Mouse (Mus musculus) cortical plate, adult 2 months (tissue): Measurements from ENCODE around the gene Josd2. TPM values are rescaled to one million over a fixed set of nuclear protein-coding genes. Genes with fewer than 3 reads are reported as not detected.

Experiments used
- H3K27ac ChIP-seq: fragments of 200-500 bp; 2 replicates; pipeline ENCODE4 v1.5.1; 2012; ENCODE audit warnings: low read length, control low read depth, inconsistent platforms; ENCODE audit not compliant: insufficient read depth
- H3K4me1 ChIP-seq: fragments of 200-500 bp; 2 replicates; pipeline ENCODE4 v1.6.1; 2011; ENCODE audit warnings: low read length; ENCODE audit not compliant: control insufficient read depth, insufficient read depth
- H3K4me3 ChIP-seq: fragments of 200-500 bp; 2 replicates; pipeline ENCODE4 v1.5.1; 2011; ENCODE audit warnings: mild to moderate bottlenecking, low read length, control low read depth; ENCODE audit not compliant: insufficient read depth
- CTCF ChIP-seq: fragments of 200-500 bp; IDR thresholded peaks from 2 replicates; pipeline ENCODE4 v1.5.1; 2011; ENCODE audit warnings: mild to moderate bottlenecking, control low read depth, low read length; ENCODE audit not compliant: insufficient read depth; ENCODE audit errors: extremely low read depth
- POLR2A ChIP-seq: fragments of 200-500 bp; IDR thresholded peaks from 2 replicates; pipeline ENCODE4 v1.6.1; 2011; ENCODE audit warnings: mild to moderate bottlenecking, low read length, control low read depth; ENCODE audit not compliant: insufficient read depth; ENCODE audit errors: extremely low read depth
- polyA plus RNA-seq: library from polyadenylated mRNA; depleted of rRNA; stranded (reverse); fragments of >200 nt; gene quantifications from 2 replicates; pipeline ENCODE4 v1.2.3, GENCODE M21; 2012; rRNA removed

Josd2 gene
- polyA plus RNA-seq, 1 experiment, result 256 TPM

GRCm38 (mm10) chr7:44495086-44495485, 27.3 kb downstream of the Josd2 start:
- TF ChIP-seq CTCF (no peak), POLR2A (no peak)
- no peak overlapping the region for H3K27ac ChIP-seq
- peak overlapping the region; percentile 84 for H3K4me3 ChIP-seq
- peaks cover 4% of the 10 kb centered on the region for H3K4me1 ChIP-seq

- Histone ChIP-seq H3K4me1 (peaks cover 4% of the 10 kb centered on the region), H3K4me3 (peak within 1 kb of the TSS; percentile 84), H3K27ac (peak within 1 kb of the TSS; percentile 89)
- TF ChIP-seq CTCF, result no peak
- TF ChIP-seq POLR2A, result peak; percentile 54
Observed at GRCm38 (mm10) chr7:44495992-44496770, 28.4 kb downstream of the Josd2 start, which contains the start of the genes Emc10 and Fam71e1. Emc10 (minus strand) TSS chr7:44496529. Fam71e1 (plus strand) TSS chr7:44496581.

- Histone ChIP-seq H3K4me3 (peak overlapping the region; percentile 84), H3K27ac (peak overlapping the region; percentile 89)
- no peak for TF ChIP-seq POLR2A
- TF ChIP-seq CTCF, result no peak
Observed at GRCm38 (mm10) chr7:44496771-44497109, 29.0 kb downstream of the Josd2 start.

GRCm38 (mm10) chr7:44497361-44498055, 29.7 kb downstream of the Josd2 start:
- TF ChIP-seq CTCF (no peak), POLR2A (no peak)
- peaks cover 4% of the 10 kb centered on the region for H3K4me1 ChIP-seq
- H3K27ac ChIP-seq, result no peak overlapping the region
- peak overlapping the region; percentile 84; the same call in 1 of the 2 replicates for H3K4me3 ChIP-seq

More at GRCm38 (mm10) chr7:44496771-44497109, 29.0 kb downstream of the Josd2 start:
- peaks cover 4% of the 10 kb centered on the region for H3K4me1 ChIP-seq

- no peak for TF ChIP-seq CTCF
- no peak for TF ChIP-seq POLR2A
- no peak overlapping the region for H3K4me3 ChIP-seq
- no peak overlapping the region for H3K27ac ChIP-seq
- H3K4me1 ChIP-seq, result peaks cover 4% of the 10 kb centered on the region
Observed at GRCm38 (mm10) chr7:44498922-44499321, 31.1 kb downstream of the Josd2 start.

GRCm38 (mm10) chr7:44500046-44500445, 32.3 kb downstream of the Josd2 start:
- Histone ChIP-seq H3K4me3 (no peak overlapping the region), H3K27ac (no peak overlapping the region), H3K4me1 (no peaks in the 10 kb centered on the region)
- TF ChIP-seq POLR2A, result no peak
- TF ChIP-seq CTCF, result no peak

GRCm38 (mm10) chr7:44501563-44502115, 33.9 kb downstream of the Josd2 start:
- TF ChIP-seq CTCF, result peak; percentile 74
- no peak for TF ChIP-seq POLR2A
- H3K27ac ChIP-seq, result no peak overlapping the region
- no peaks in the 10 kb centered on the region for H3K4me1 ChIP-seq
- no peak overlapping the region for H3K4me3 ChIP-seq

GRCm38 (mm10) chr7:44507491-44507890, 39.7 kb downstream of the Josd2 start:
- no peak for TF ChIP-seq POLR2A
- TF ChIP-seq CTCF, result no peak
- H3K4me3 ChIP-seq, result no peak overlapping the region
- no peak overlapping the region for H3K27ac ChIP-seq
- no peaks in the 10 kb centered on the region for H3K4me1 ChIP-seq

GRCm38 (mm10) chr7:44519240-44519913, 51.6 kb downstream of the Josd2 start:
- Histone ChIP-seq H3K27ac (no peak overlapping the region), H3K4me3 (no peak overlapping the region), H3K4me1 (no peaks in the 10 kb centered on the region)
- no peak for TF ChIP-seq POLR2A
- no peak for TF ChIP-seq CTCF

- no peak for TF ChIP-seq CTCF
- no peak for TF ChIP-seq POLR2A
- H3K4me3 ChIP-seq, result no peak overlapping the region
- H3K27ac ChIP-seq, result no peak overlapping the region
- H3K4me1 ChIP-seq, result no peaks in the 10 kb centered on the region
Observed at GRCm38 (mm10) chr7:44520990-44521389, 53.2 kb downstream of the Josd2 start.

Other genes starting within 250 kb of the Josd2 start
- gene Klk1, start 242.6 kb upstream of the Josd2 start, polyA plus RNA-seq, result not detected in 2 replicates
- gene Gm36864, start 231.8 kb upstream of the Josd2 start, polyA plus RNA-seq, result not detected in 2 replicates
- gene 1700028J19Rik, start 221.3 kb upstream of the Josd2 start, polyA plus RNA-seq, result 2.3 and 2.9 TPM in 2 replicates
- gene 2410002F23Rik, start 221.3 kb upstream of the Josd2 start, polyA plus RNA-seq, result 105 TPM in 2 replicates
- gene Acp4, start 210.6 kb upstream of the Josd2 start, polyA plus RNA-seq, result not detected in 2 replicates
- gene Gm15517, start 206.5 kb upstream of the Josd2 start, polyA plus RNA-seq, result not detected in 2 replicates
- gene Clec11a, start 161.1 kb upstream of the Josd2 start, polyA plus RNA-seq, result 5.4 and 5.6 TPM in 2 replicates
- gene Shank1, start 157.7 kb upstream of the Josd2 start, polyA plus RNA-seq, result 106 and 113 TPM in 2 replicates
- 70.2 and 74.0 TPM in 2 replicates for gene Syt3, start 83.9 kb upstream of the Josd2 start, polyA plus RNA-seq
- gene 1700008O03Rik, start 82.2 kb upstream of the Josd2 start, polyA plus RNA-seq, result 3.7 and 4.3 TPM in 2 replicates
- gene Lrrc4b, start 39.0 kb upstream of the Josd2 start, polyA plus RNA-seq, result 190 and 192 TPM in 2 replicates
- gene Aspdh, start 2.6 kb upstream of the Josd2 start, polyA plus RNA-seq, result 8.2 and 8.7 TPM in 2 replicates
- gene Emc10, start 28.5 kb downstream of the Josd2 start, polyA plus RNA-seq, result 297 and 308 TPM in 2 replicates
- 27.0 and 29.4 TPM in 2 replicates for gene Fam71e1, start 28.6 kb downstream of the Josd2 start, polyA plus RNA-seq
- 0.04 and 0.06 TPM in 2 replicates for gene Mybpc2, start 56.7 kb downstream of the Josd2 start, polyA plus RNA-seq
- gene Spib, start 64.1 kb downstream of the Josd2 start, polyA plus RNA-seq, result 0.08 and 0.27 TPM in 2 replicates
- 11.1 and 11.6 TPM in 2 replicates for gene Pold1, start 80.9 kb downstream of the Josd2 start, polyA plus RNA-seq
- gene Nr1h2, start 86.0 kb downstream of the Josd2 start, polyA plus RNA-seq, result 89.5 and 89.6 TPM in 2 replicates
- gene Napsa, start 104.4 kb downstream of the Josd2 start, polyA plus RNA-seq, result 0.26 and 0.61 TPM in 2 replicates
- 54.9 and 62.0 TPM in 2 replicates for gene Kcnc3, start 122.7 kb downstream of the Josd2 start, polyA plus RNA-seq
- 15.9 and 17.4 TPM in 2 replicates for gene Myh14, start 202.9 kb downstream of the Josd2 start, polyA plus RNA-seq
- not detected in 2 replicates for gene Izumo2, start 240.8 kb downstream of the Josd2 start, polyA plus RNA-seq